Mouse (Mus musculus) lung, embryonic 14.5 days (tissue): ENCODE results near the gene Ap3m1. TPM values are rescaled to one million over a fixed set of nuclear protein-coding genes. Genes with fewer than 3 reads are reported as not detected.

ENCODE experiments used
- ATAC-seq: fragments of 200-750 bp; cut with Nextera tagmentation; 2 replicates; pipeline ENCODE4 v1.8.0; 2017; ENCODE audit warnings: mild to moderate bottlenecking, moderate TSS enrichment, moderate library complexity; ENCODE audit not compliant: insufficient read depth
- DNase-seq: peaks from one replicate; pipeline ENCODE4 v3.0.0-alpha.2; 2015
- H3K27ac ChIP-seq: fragments of 300-500 bp; sonication (generic); 2 replicates; pipeline ENCODE4 v1.5.1; 2014; ENCODE audit warnings: low read depth, mild to moderate bottlenecking, moderate library complexity
- H3K27me3 ChIP-seq: fragments of 300-500 bp; sonication (generic); 2 replicates; pipeline ENCODE4 v1.6.1; 2014; ENCODE audit warnings: low read length, control low read depth; ENCODE audit not compliant: insufficient read depth
- H3K36me3 ChIP-seq: fragments of 300-500 bp; sonication (generic); 2 replicates; pipeline ENCODE4 v1.6.1; 2014; ENCODE audit warnings: control low read depth; ENCODE audit not compliant: insufficient read depth
- H3K4me1 ChIP-seq: fragments of 300-500 bp; sonication (generic); 2 replicates; pipeline ENCODE4 v1.6.1; 2014; ENCODE audit warnings: antibody characterized with exemption, control low read depth; ENCODE audit not compliant: insufficient read depth
- H3K4me2 ChIP-seq: fragments of 300-500 bp; sonication (generic); 2 replicates; pipeline ENCODE4 v1.6.1; 2014; ENCODE audit warnings: mild to moderate bottlenecking
- H3K4me3 ChIP-seq: fragments of 300-500 bp; sonication (generic); 2 replicates; pipeline ENCODE4 v1.5.1; 2014; ENCODE audit warnings: low read depth, low read length
- H3K9ac ChIP-seq: fragments of 300-500 bp; sonication (generic); 2 replicates; pipeline ENCODE4 v1.6.1; 2014
- H3K9me3 ChIP-seq: fragments of 300-500 bp; sonication (generic); 2 replicates; pipeline ENCODE4 v1.6.1; 2016; ENCODE audit warnings: low read depth, low read length, control low read depth
- CTCF ChIP-seq: IDR thresholded peaks from 2 replicates; pipeline ENCODE4 v1.5.1; 2016; ENCODE audit warnings: antibody characterized with exemption, low read depth
- WGBS: fragments of 180-500 bp; shearing (Covaris S2); extraction: QIAGEN DNeasy Blood & Tissue Kit; methylation state at CpG from one replicate; pipeline ENCODE4 v1.1.7; 2014; 5-methylcytosine and 5-hydroxymethylcytosine counted together
- polyA plus RNA-seq: library from polyadenylated mRNA; unstranded; fragments of >200 nt; fragmentation: Nextera tagmentation; extraction: Ambion mirVana; gene quantifications from 2 replicates; pipeline ENCODE4 v1.2.1, GENCODE M21; 2014

Ap3m1 gene
- polyA plus RNA-seq, 1 experiment from 2014 or later = 86.9 TPM

DNA sequence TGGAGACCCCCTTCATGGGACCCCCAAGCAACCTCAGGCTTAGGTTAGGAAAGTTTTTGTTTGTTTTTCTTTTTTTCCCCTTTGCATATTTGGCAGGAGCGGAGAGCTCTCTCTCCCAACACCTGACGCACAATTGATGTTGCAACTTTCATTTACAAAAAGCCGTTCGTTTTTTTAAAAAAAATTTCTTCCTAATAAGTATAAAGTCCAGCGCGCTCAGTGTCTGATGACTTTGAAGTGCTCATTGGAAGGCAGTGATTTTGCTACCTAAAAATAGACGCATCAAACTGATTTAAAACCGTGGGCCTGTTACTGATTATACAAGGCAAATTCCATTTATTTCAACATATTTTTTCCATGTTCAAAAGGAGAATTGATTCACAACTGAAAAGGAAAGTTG is 843 bp upstream of the Ap3m1 start:
- Histone ChIP-seq H3K4me3 (peak overlapping the region; percentile 88), H3K9ac (peak overlapping the region; percentile 69), H3K9me3 (no peaks in the 10 kb centered on the region), H3K27ac (no peak overlapping the region; the same call in 1 of the 2 replicates), H3K36me3 (0 out of 2 replicates have a peak, but pooled peaks cover 8% of the 10 kb centered on the region), H3K4me1 (0 out of 2 replicates have a peak, but pooled peaks cover 5% of the 10 kb centered on the region), H3K4me2 (peak overlapping the region; percentile 93), H3K27me3 (no peaks in the 10 kb centered on the region)
- DNase-seq (peak; percentile 47), ATAC-seq (no peak)
- WGBS = 1% methylated on average over 8 of the region's 8 CpGs
- no peak for TF ChIP-seq CTCF

DNA sequence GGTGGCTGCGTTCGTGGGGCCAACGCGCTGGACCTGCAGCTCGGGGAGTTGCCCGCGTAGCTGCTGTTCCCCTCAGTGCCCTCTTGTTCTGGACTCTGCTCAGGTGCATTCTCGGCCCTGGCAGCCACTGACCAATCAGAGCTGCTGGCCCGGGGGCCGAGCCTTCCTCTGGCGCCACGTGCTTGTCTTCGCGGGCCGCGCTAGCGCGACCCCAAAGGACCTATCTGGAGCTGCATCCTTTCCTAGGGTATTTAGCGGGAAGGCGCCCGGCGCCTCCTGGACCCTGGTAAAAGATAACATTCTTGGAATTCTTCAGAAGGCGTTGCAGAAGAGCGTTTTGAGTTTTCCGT is 448 bp upstream of the Ap3m1 start:
- TF ChIP-seq CTCF = peak; percentile 44
- no peaks in the 10 kb centered on the region for H3K27me3 ChIP-seq
- H3K27ac ChIP-seq = peak overlapping the region; percentile 87
- H3K9me3 ChIP-seq = no peaks in the 10 kb centered on the region
- ATAC-seq (peak; percentile 83), DNase-seq (peak; percentile 87)
- 0 out of 2 replicates have a peak, but pooled peaks cover 5% of the 10 kb centered on the region for H3K4me1 ChIP-seq
- H3K4me2 ChIP-seq = peak overlapping the region; percentile 93
- under 1% methylated on average over 25 of the region's 25 CpGs for WGBS
- peak overlapping the region; percentile 69 for H3K9ac ChIP-seq
- 0 out of 2 replicates have a peak, but pooled peaks cover 8% of the 10 kb centered on the region for H3K36me3 ChIP-seq
- peak overlapping the region; percentile 88 for H3K4me3 ChIP-seq

DNA sequence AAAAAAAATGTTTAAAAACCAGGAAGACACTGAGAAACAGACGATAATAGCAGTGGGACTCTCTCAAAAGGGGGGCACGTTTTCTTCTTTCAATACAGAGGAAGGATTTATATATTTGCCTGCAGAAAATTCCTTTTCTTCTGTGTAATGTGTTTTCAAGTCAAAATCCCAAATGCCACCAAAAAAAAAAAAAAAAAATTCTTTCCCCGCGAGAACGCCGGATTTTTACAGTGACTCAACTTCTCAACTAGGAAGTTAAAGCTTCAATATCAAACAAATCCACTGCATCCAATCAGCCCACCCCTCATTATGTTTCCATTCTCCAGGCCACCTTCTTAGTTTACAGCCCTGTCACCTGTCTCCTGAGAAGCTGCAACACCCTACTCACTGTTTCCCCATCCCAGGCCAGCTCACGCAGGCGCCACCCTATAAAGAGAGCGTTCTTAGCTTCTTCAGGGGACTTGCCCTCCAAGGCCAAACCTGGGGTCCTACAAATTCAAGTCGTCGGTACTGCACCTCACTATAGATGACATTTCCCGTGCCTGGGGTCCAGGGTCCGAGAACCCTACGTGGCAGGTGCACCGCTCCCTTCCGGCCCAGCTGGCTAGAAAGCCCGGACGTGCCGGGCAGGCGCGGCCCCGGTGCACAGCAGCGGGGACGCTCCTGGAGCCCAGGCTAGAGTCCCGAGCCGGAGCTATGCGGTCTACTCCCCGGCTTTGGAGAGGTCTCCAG is 762 bp downstream of the Ap3m1 start:
- WGBS = 7% methylated on average over 28 of the region's 28 CpGs

DNA sequence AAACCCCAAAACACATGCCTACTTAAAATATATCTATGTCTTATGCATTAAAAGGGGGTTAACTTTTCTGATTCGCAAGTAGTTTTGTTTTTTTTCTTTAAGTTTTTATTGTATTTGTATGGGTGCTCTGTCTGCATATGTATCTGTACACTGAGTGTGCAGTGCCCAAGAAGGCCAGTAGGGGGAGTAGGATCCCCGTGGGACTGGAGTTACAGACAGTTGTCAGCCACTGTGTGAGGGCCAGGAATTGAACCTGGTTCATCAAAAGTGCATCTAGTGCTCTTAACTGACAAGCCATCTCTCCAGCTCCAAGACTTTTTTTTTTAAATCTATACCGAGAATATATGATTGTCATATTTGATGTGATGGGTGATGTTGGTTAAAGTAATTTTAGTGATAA is 1.6 kb downstream of the Ap3m1 start:
- H3K4me2 ChIP-seq = peak overlapping the region; percentile 93
- peak overlapping the region; percentile 88; the same call in 1 of the 2 replicates for H3K4me3 ChIP-seq
- TF ChIP-seq CTCF = peak; percentile 63
- DNase-seq = peak; percentile 36
- H3K4me1 ChIP-seq = 0 out of 2 replicates have a peak, but pooled peaks cover 5% of the 10 kb centered on the region
- ATAC-seq = no peak
- H3K27ac ChIP-seq = no peak overlapping the region
- 69% methylated on average over 3 of the region's 3 CpGs for WGBS
- no peaks in the 10 kb centered on the region for H3K9me3 ChIP-seq
- H3K27me3 ChIP-seq = no peaks in the 10 kb centered on the region
- no peak overlapping the region for H3K9ac ChIP-seq
- H3K36me3 ChIP-seq = no peaks in the 10 kb centered on the region

More for the DNA sequence above, 762 bp downstream of the Ap3m1 start:
- Histone ChIP-seq H3K9me3 (no peaks in the 10 kb centered on the region), H3K27ac (peak overlapping the region; percentile 87), H3K4me3 (peak overlapping the region; percentile 88), H3K4me1 (0 out of 2 replicates have a peak, but pooled peaks cover 5% of the 10 kb centered on the region), H3K36me3 (0 out of 2 replicates have a peak, but pooled peaks cover under 1% of the 10 kb centered on the region), H3K9ac (peak overlapping the region; percentile 69), H3K4me2 (peak overlapping the region; percentile 93), H3K27me3 (no peaks in the 10 kb centered on the region)
- TF ChIP-seq CTCF = no peak
- peak; percentile 25 for ATAC-seq
- DNase-seq = no peak

DNA sequence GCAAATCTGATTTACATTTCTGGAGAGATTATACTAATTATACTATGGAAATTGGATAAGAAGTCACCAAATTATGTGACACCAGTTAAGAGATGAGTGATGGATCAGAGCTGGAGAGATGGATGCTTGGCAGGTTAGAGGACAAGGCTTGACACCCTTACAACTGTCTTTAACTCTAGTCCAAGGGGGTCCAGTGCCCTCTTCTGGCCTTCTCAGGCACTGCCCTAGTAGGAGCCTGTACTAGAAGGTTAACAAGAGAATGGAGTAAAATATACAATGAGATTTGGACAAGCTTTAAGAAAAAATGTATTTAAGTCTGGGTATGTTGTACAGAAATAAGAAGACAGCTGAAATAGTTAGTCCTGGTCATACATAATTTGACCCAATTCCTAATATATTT is 3.4 kb downstream of the Ap3m1 start:
- Histone ChIP-seq H3K27ac (no peak overlapping the region), H3K4me2 (no peak overlapping the region), H3K4me3 (no peak overlapping the region), H3K9me3 (no peaks in the 10 kb centered on the region), H3K27me3 (no peaks in the 10 kb centered on the region), H3K9ac (no peak overlapping the region), H3K36me3 (peaks cover 9% of the 10 kb centered on the region; the same call in 1 of the 2 replicates), H3K4me1 (0 out of 2 replicates have a peak, but pooled peaks cover 5% of the 10 kb centered on the region)
- peak; percentile 60 for TF ChIP-seq CTCF
- ATAC-seq (no peak), DNase-seq (peak; percentile 62)

DNA sequence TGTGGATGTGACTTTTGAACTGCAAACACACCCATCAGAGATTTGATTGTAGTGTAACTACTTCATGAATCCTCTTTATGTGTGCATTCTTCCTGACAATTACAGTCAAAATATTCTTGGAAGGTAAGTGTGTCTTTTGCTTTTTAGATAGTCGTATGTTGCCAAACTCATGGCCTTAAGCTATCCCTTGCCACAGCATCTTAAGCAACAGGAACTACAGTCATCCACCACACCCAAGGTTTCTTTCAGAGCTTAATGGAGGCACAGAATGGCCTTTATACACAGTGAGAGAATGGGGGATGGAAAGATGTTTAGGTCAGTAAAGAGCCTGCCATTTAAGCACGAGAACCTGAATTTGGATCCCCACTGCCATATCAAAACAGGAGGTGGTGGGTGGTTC is 4.5 kb downstream of the Ap3m1 start:
- TF ChIP-seq CTCF = no peak
- ATAC-seq (no peak), DNase-seq (no peak)
- no peak overlapping the region for H3K27ac ChIP-seq
- no peak overlapping the region for H3K4me2 ChIP-seq
- no peak overlapping the region for H3K4me3 ChIP-seq
- no peaks in the 10 kb centered on the region for H3K4me1 ChIP-seq
- 91% methylated on average over 2 of the region's 2 CpGs for WGBS
- no peaks in the 10 kb centered on the region for H3K27me3 ChIP-seq
- no peaks in the 10 kb centered on the region for H3K9me3 ChIP-seq
- H3K9ac ChIP-seq = no peak overlapping the region
- H3K36me3 ChIP-seq = peaks cover 12% of the 10 kb centered on the region; the same call in 1 of the 2 replicates

DNA sequence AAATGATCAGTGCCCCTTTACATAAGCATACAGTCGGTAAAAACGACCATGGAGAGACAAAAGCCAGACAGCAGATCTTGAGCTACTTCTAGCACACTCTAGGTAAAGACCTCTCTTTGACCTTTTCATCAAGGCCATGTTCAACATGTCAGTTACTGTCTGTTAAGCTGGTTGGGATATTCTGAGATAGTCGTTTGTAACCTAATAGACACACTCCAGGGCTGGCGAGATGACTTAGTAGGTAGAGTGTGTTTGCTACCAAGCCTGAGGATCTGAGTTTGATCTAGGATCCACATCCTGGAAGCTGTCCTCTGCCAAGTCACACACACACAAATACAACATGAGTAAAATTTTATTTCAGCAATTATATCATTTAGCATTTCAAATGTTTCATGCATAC is 12.7 kb downstream of the Ap3m1 start:
- H3K4me3 ChIP-seq = no peak overlapping the region
- 59% methylated on average over 4 of the region's 4 CpGs for WGBS
- H3K27ac ChIP-seq = no peak overlapping the region
- H3K9me3 ChIP-seq = no peaks in the 10 kb centered on the region
- H3K9ac ChIP-seq = no peak overlapping the region
- no peak for DNase-seq
- peaks cover 47% of the 10 kb centered on the region for H3K36me3 ChIP-seq
- TF ChIP-seq CTCF = no peak
- no peak for ATAC-seq
- no peaks in the 10 kb centered on the region for H3K27me3 ChIP-seq
- no peaks in the 10 kb centered on the region for H3K4me1 ChIP-seq
- H3K4me2 ChIP-seq = no peak overlapping the region
